Mouse (Mus musculus): Measurements from ENCODE around the gene Hoxa9.

GRCm38 (mm10) chr6:52253511-52254500 is 22.9 kb upstream of the Hoxa9 start:
- TF ChIP-seq CTCF (IDR thresholded peaks at IDR 0.05; ENCODE audit: low read depth, low read length) (no peak), POLR2A (IDR thresholded peaks at IDR 0.05; ENCODE audit: extremely low read depth, insufficient read depth, low read length) (no peak)

Data from liver, adult 2 months (tissue).